Mouse (Mus musculus): Measurements from ENCODE around the gene Psmb5.
A peak's percentile ranks its signal among the peaks of the same experiment; 100 is the strongest.

Gene Psmb5

GRCm38 (mm10) chr14:54592319-54592934 is 25.4 kb downstream of the Psmb5 start:
- peak; percentile 45 for DNase-seq (ENCODE audit: low spot score)

- DNase-seq (ENCODE audit: low spot score): no peak
These were observed 26.8 kb downstream of the Psmb5 start for GRCm38 (mm10) chr14:54591056-54591455.

DNA sequence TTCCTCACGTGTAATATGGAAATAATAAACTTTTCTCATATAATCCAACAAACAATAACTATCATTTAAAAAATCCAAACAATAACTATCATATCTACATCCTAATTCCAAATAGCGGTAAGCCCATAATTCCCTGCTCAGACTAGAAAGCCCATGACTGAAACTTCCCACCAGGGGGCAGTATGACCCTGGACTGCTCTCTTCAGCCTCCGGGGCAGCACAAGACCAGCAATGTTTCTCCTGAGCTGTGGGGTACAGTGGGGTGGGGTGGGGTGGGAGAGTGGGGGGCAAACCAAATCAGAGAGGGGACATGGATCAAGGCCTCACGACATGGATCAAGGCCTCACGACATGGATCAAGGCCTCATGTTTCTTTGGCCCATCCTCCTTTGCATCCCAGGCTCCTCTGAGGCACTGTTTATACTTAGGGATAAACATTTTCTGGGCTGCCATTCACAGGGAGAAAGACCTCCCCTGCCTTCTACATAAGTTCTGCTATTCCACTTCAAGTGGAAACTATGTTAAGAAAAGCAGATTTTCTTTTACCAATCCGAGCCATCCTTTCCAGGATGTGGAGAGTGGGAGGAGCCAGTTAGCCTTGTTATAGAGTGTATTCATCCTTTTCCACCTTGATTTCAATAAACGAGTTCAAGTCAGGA is 34.0 kb downstream of the Psmb5 start:
- DNase-seq (ENCODE audit: low spot score): no peak

DNA sequence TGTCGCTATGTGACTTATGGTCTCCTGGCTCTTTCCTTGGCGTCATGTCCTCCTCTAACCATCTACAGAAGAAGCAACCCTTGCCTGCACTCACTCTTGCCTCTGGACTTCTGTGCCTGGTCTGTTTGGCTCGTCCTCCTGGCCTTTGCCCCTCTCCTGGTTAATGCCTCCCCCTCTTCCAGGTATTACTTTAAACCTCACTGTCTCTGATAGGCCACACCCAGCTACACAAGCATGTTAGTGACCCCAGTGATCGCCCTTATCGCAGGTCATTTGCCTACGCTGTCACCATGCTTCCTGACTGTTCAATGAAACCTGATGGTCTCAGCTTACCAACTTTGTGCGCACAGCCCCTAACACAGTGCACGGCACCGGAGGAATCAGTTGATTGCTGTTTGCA is 35.3 kb downstream of the Psmb5 start:
- DNase-seq (ENCODE audit: low spot score): no peak

DNA sequence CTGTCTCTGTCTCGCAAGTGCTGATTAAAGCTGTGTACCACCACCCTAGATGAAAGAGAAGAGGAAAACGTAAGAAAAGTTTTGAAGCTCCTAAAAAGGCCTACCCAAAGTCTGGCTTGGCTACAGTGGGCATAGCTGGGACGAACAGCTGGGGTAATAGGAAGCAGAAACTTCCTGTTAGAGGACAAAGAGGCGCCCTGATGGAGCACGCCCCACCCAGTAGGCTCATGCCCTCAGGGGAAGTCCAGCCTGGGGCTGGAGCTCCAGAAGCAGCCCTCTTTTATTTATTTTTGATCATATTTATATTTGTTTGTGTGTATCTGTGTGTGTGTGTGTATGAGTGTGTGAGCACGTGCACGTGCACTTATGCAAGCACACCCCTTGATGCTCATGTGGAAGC is 38.2 kb downstream of the Psmb5 start:
- DNase-seq (ENCODE audit: low spot score): no peak

DNA sequence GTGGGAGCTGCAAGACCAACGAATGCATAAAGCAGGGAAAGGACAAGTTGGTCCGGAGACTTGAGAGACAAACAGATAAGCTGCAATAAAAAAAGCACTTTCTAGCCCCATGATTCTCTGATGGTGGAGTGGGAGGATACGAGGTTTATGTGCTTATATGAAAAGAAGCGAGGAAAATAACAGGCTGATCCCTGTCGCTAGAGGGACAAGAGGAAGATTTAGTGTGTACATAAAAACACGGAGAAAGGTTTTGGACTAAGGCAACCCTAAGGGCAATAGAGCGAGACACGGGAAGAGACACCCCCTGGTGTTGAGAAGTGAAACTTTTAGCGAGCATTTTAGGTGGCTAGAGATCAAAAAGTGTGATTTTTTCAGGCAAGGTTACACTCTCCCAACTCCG is 39.8 kb downstream of the Psmb5 start:
- DNase-seq (ENCODE audit: low spot score): no peak

GRCm38 (mm10) chr14:54577089-54577982 is 40.5 kb downstream of the Psmb5 start, which contains the start of gene Ajuba:
Gene Ajuba (minus strand): TSS chr14:54577558.
- DNase-seq (ENCODE audit: low spot score): peak; percentile 93

GRCm38 (mm10) chr14:54576241-54577088 is 41.4 kb downstream of the Psmb5 start:
- no peak for DNase-seq (ENCODE audit: low spot score)

DNA sequence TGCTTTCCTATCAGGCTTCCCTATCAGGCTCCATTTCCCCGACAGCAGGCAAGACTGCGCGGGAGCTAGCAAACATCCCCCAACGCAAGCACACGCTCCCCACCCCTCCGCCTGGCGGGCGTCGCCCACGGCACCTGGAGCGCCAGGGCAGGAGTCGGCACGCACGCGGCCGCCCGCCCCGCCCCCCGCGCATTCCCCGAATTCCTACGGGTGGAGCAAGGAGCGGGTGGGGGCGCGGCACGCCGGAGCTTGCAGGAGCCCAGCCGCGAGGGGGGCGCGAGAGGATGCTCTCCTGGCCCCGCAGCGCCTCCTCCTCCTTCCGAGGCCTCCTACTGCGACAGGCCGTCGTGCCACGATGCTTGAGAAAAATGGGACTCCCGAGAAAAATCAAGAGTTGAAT is 42.2 kb downstream of the Psmb5 start:
- peak; percentile 87 for DNase-seq (ENCODE audit: low spot score)

- DNase-seq (ENCODE audit: low spot score): no peak
These were observed 42.8 kb downstream of the Psmb5 start for GRCm38 (mm10) chr14:54575031-54575430.

GRCm38 (mm10) chr14:54574253-54574652 is 43.6 kb downstream of the Psmb5 start:
- DNase-seq (ENCODE audit: low spot score): no peak

DNA sequence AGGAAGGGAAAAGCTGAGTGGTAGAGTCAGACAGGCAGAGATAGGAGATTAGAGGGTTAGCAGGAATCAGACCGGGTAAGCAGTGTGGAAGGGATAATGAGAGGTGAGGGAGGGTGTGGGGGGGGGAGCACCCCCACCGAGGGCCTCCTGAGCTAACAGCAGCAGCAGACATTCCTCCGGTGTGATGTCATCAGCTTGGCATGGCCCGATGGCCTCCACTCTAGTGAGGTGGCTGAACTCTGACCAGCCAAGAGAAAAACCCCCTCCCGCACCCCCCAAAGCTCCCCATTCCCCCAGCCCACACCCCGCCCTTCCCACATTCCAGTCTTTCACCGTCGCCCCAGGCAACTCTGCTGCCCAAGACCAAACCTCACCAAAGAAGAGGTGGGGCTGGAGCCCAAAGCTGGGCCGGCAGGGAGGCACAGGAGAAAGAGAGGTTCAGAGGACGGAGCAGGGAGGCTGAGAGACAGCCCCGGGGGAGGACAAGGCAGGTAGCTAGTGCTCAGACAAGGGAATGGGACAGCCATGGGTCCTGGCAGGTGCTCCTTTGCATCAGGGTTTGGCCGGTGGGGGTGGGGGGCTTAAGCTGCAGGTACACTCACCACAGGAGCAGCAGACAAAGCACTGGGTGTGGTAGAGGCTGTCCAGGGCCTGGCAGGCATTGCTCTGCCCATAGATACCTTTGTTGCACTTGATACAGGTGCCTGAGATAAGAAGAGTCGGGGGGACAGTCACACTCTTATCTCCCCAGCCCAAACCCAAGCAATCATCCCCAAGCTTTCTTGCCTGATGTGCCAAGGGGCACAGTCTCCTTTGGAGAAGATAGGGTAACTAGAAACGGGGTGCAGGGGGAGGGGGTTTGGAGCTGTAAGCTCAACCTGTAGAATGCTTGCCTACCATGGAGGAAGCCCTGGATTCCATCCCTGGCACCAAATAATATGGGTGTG is 44.8 kb downstream of the Psmb5 start:
- DNase-seq (ENCODE audit: low spot score): no peak

GRCm38 (mm10) chr14:54572122-54572521 is 45.7 kb downstream of the Psmb5 start:
- DNase-seq (ENCODE audit: low spot score): no peak

- no peak for DNase-seq (ENCODE audit: low spot score)
These were observed 48.1 kb downstream of the Psmb5 start for GRCm38 (mm10) chr14:54569451-54570392.

- DNase-seq (ENCODE audit: low spot score): peak; percentile 48
These were observed 49.0 kb downstream of the Psmb5 start for GRCm38 (mm10) chr14:54568694-54569414.

Measured in testis, postnatal 14 days (tissue).